Mouse (Mus musculus) urinary bladder, postnatal 4 days (tissue): ENCODE measurements around the gene Dnttip2.
"Not testable (repeated sequence)": the region's sequence is repeated elsewhere in the genome, so short reads cannot be mapped to it uniquely, and the experiment has no call there.

Source experiments
- DNase-seq, 2 experiments: peaks; one replicate each; pipeline ENCODE4 v3.0.0; 2021 to 2022; ENCODE audit warnings: low spot score in 2 of 2

The Dnttip2 gene

GRCm38 (mm10) chr3:122289344-122289743, 15.2 kb downstream of the Dnttip2 start:
- not testable (repeated sequence) for DNase-seq

GRCm38 (mm10) chr3:122290696-122291095, 16.5 kb downstream of the Dnttip2 start:
- DNase-seq, result no peak

GRCm38 (mm10) chr3:122291828-122292227, 17.6 kb downstream of the Dnttip2 start:
- no peak for DNase-seq

GRCm38 (mm10) chr3:122292300-122293222, 18.4 kb downstream of the Dnttip2 start:
- peak; percentile 90 to 93 for DNase-seq

GRCm38 (mm10) chr3:122293223-122293953, 19.2 kb downstream of the Dnttip2 start:
- DNase-seq, result peak; percentile 85 to 86

- DNase-seq, result peak; percentile 85 to 92
Observed at GRCm38 (mm10) chr3:122293954-122294850, 20.0 kb downstream of the Dnttip2 start, which contains the start of gene Bcar3. TSS of gene Bcar3 (plus strand) at chr3:122294136.

GRCm38 (mm10) chr3:122295511-122295910, 21.3 kb downstream of the Dnttip2 start:
- DNase-seq, result no peak

GRCm38 (mm10) chr3:122296979-122297378, 22.8 kb downstream of the Dnttip2 start:
- no peak for DNase-seq

- no peak for DNase-seq
Observed at GRCm38 (mm10) chr3:122300983-122301919, 27.1 kb downstream of the Dnttip2 start.

- no peak for DNase-seq
Observed at GRCm38 (mm10) chr3:122304560-122304959, 30.4 kb downstream of the Dnttip2 start.

GRCm38 (mm10) chr3:122307894-122308671, 33.9 kb downstream of the Dnttip2 start:
- DNase-seq, result no peak

GRCm38 (mm10) chr3:122308981-122309380, 34.8 kb downstream of the Dnttip2 start:
- no peak for DNase-seq

- peak; percentile 70 to 84 for DNase-seq
Observed at GRCm38 (mm10) chr3:122312078-122312477, 37.9 kb downstream of the Dnttip2 start.

GRCm38 (mm10) chr3:122312936-122313629, 38.9 kb downstream of the Dnttip2 start:
- no peak for DNase-seq

- DNase-seq, result no peak
Observed at GRCm38 (mm10) chr3:122313936-122314335, 39.7 kb downstream of the Dnttip2 start.

GRCm38 (mm10) chr3:122316621-122317020, 42.4 kb downstream of the Dnttip2 start:
- DNase-seq, result no peak

- no peak for DNase-seq
Observed at GRCm38 (mm10) chr3:122317339-122317738, 43.2 kb downstream of the Dnttip2 start.

GRCm38 (mm10) chr3:122322226-122322625, 48.0 kb downstream of the Dnttip2 start:
- no peak for DNase-seq

- DNase-seq, result no peak
Observed at GRCm38 (mm10) chr3:122323841-122324240, 49.7 kb downstream of the Dnttip2 start.
